Mouse (Mus musculus): ENCODE data around the gene Sumf2. TPM values are rescaled to one million over a fixed set of nuclear protein-coding genes. Genes with fewer than 3 reads are reported as not detected.

Gene Sumf2
- total RNA-seq, 2 experiments from 2014 or later = 19.8 to 21.2 TPM

- no peak for DNase-seq (ENCODE audit: extremely low spot score in 1 of 2, low spot score in 1 of 2)
Observed at GRCm38 (mm10) chr5:129907775-129908174, 61.0 kb downstream of the Sumf2 start.

- DNase-seq (ENCODE audit: extremely low spot score in 1 of 2, low spot score in 1 of 2) = peak; percentile 80 to 82
Observed at GRCm38 (mm10) chr5:129908242-129908965, 61.6 kb downstream of the Sumf2 start, which contains the start of gene Nupr1l. Gene Nupr1l, plus strand, starts transcription at chr5:129908540.

- no peak for DNase-seq (ENCODE audit: extremely low spot score in 1 of 2, low spot score in 1 of 2)
Observed at GRCm38 (mm10) chr5:129909147-129909546, 62.4 kb downstream of the Sumf2 start.

GRCm38 (mm10) chr5:129909591-129909990 lies 62.8 kb downstream of the Sumf2 start:
- DNase-seq (ENCODE audit: extremely low spot score in 1 of 2, low spot score in 1 of 2) = no peak

Other genes starting within 250 kb of the Sumf2 start
- gene Zfp11, start 176.9 kb upstream of the Sumf2 start, total RNA-seq (2021) = 1 to 10 TPM; 6.9 to 7.3 TPM
- gene Sept14, start 138.5 kb upstream of the Sumf2 start, total RNA-seq (2021) = not detected
- 10 to 100 TPM; 78.8 to 81.4 TPM for gene Mrps17, start 131.5 kb upstream of the Sumf2 start, total RNA-seq (2021)
- gene Nipsnap2, start 121.9 kb upstream of the Sumf2 start, total RNA-seq (2021) = 10 to 100 TPM; 79.5 to 89.7 TPM
- gene Psph, start 59.5 kb upstream of the Sumf2 start, total RNA-seq (2021) = 10 to 100 TPM; 26.8 to 32.5 TPM
- 100 to 1,000 TPM; 407 to 478 TPM for gene Chchd2, start 40.5 kb downstream of the Sumf2 start, total RNA-seq (2021)
- 1 to 10 TPM; 4.9 to 6.0 TPM for gene Zbed5, start 48.7 kb downstream of the Sumf2 start, total RNA-seq (2021)
- 10 to 100 TPM; 19.3 to 25.6 TPM for gene Phkg1, start 51.6 kb downstream of the Sumf2 start, total RNA-seq (2021)
- gene Nupr1l, start 61.6 kb downstream of the Sumf2 start, total RNA-seq (2021) = 1 to 10 TPM; 1.7 to 3.5 TPM
- gene Vkorc1l1, start 95.0 kb downstream of the Sumf2 start, total RNA-seq (2021) = 10 to 100 TPM; 40.5 to 45.8 TPM
- gene Gusb, start 156.1 kb downstream of the Sumf2 start, total RNA-seq (2021) = 10 to 100 TPM; 10.4 to 12.6 TPM
- 10 to 100 TPM; 15.8 to 21.8 TPM for gene Asl, start 182.3 kb downstream of the Sumf2 start, total RNA-seq (2021)
- gene Crcp, start 182.3 kb downstream of the Sumf2 start, total RNA-seq (2021) = 10 to 100 TPM; 32.0 to 38.1 TPM
- 10 to 100 TPM; 46.4 to 48.2 TPM for gene Tpst1, start 226.3 kb downstream of the Sumf2 start, total RNA-seq (2021)

Measured in layer of hippocampus, postnatal 25 days (tissue).